ENCODE assay signal across 20 mouse cellular contexts in genomic region chr5:76769014-76769413, GRCm38 (mm10).
DNase-seq lines count a peak whose midpoint lies in the region; ATAC-seq and TF ChIP-seq lines count a peak whose summit lies in the region.
"Had no signal": no experiment of that assay in that cellular context is flagged by ENCODE, and none has a peak within 500 bp of the region (broad histone marks: within the 10 kb centered on the region; RNA-seq: fewer than 3 reads in every experiment).

No protein-coding gene starts in this region.

- peaks cover 3% of the 10 kb centered on the region; the same call in 1 of the 2 replicates for H3K9me3 ChIP-seq in kidney, embryonic 15.5 days (replicated peaks)
- H3K9me3 ChIP-seq in midbrain, embryonic 11.5 days (ENCODE audit: control insufficient read depth, low read length): no peaks in the 10 kb centered on the region
- no peaks in the 10 kb centered on the region for H3K9me3 ChIP-seq in midbrain, embryonic 15.5 days
- H3K9me3 ChIP-seq: embryonic facial prominence, embryonic 15.5 days; limb, embryonic 10.5 days had no signal

- H3K9ac ChIP-seq in kidney, embryonic 15.5 days: no peak overlapping the region
- no peak overlapping the region for H3K9ac ChIP-seq in midbrain, embryonic 11.5 days (ENCODE audit: low read length)
- no peak overlapping the region for H3K9ac ChIP-seq in midbrain, embryonic 15.5 days
- H3K9ac ChIP-seq: embryonic facial prominence, embryonic 15.5 days; heart, embryonic 12.5 days; liver, embryonic 13.5 days; midbrain, embryonic 12.5 days had no signal

- H3K4me2 ChIP-seq in kidney, embryonic 15.5 days: no peak overlapping the region
- H3K4me2 ChIP-seq in midbrain, embryonic 11.5 days: no peak overlapping the region
- no peak overlapping the region for H3K4me2 ChIP-seq in midbrain, embryonic 15.5 days
- H3K4me2 ChIP-seq: embryonic facial prominence, embryonic 15.5 days; heart, embryonic 12.5 days; liver, embryonic 13.5 days; midbrain, embryonic 12.5 days had no signal

- no peaks in the 10 kb centered on the region for H3K27me3 ChIP-seq in kidney, adult 2 months (replicated peaks; ENCODE audit: control insufficient read depth, insufficient read depth, low read length)
- H3K27me3 ChIP-seq in kidney, embryonic 15.5 days: no peaks in the 10 kb centered on the region
- H3K27me3 ChIP-seq in midbrain, embryonic 11.5 days (ENCODE audit: control insufficient read depth, insufficient read depth, low read length): no peaks in the 10 kb centered on the region
- H3K27me3 ChIP-seq in midbrain, embryonic 15.5 days (replicated peaks): no peaks in the 10 kb centered on the region
- H3K27me3 ChIP-seq: embryonic facial prominence, embryonic 15.5 days; heart, embryonic 12.5 days; liver, embryonic 13.5 days; midbrain, embryonic 12.5 days had no signal

- no peak for TF ChIP-seq CTCF in kidney, adult 2 months (conservative IDR thresholded peaks at IDR 0.05; ENCODE audit: insufficient read depth, insufficient read length, low read depth, low read length)

- no peaks in the 10 kb centered on the region for H3K36me3 ChIP-seq in kidney, adult 2 months (ENCODE audit: control insufficient read depth, insufficient read depth, low read length)
- H3K36me3 ChIP-seq in kidney, embryonic 15.5 days: peaks cover 8% of the 10 kb centered on the region
- H3K36me3 ChIP-seq in midbrain, embryonic 11.5 days (ENCODE audit: control insufficient read depth, insufficient read depth, low read length): peaks cover 5% of the 10 kb centered on the region; the same call in 1 of the 2 replicates
- peaks cover 9% of the 10 kb centered on the region; the same call in 1 of the 2 replicates for H3K36me3 ChIP-seq in midbrain, embryonic 15.5 days (replicated peaks)
- H3K36me3 ChIP-seq: embryonic facial prominence, embryonic 15.5 days; heart, embryonic 12.5 days had no signal

- WGBS in kidney, adult 2 months: 71% methylated on average over 3 of the region's 3 CpGs
- WGBS in kidney, embryonic 15.5 days: 75% methylated on average over 3 of the region's 3 CpGs
- WGBS in midbrain, embryonic 11.5 days: 78% methylated on average over 3 of the region's 3 CpGs
- WGBS in midbrain, embryonic 15.5 days: 76% methylated on average over 3 of the region's 3 CpGs

- H3K4me1 ChIP-seq in kidney, adult 2 months (ENCODE audit: control insufficient read depth, insufficient read depth, low read length): no peaks in the 10 kb centered on the region
- peaks cover 14% of the 10 kb centered on the region for H3K4me1 ChIP-seq in kidney, embryonic 15.5 days
- H3K4me1 ChIP-seq in midbrain, embryonic 11.5 days (ENCODE audit: control insufficient read depth, insufficient read depth, low read length): peaks cover 3% of the 10 kb centered on the region; the same call in 1 of the 2 replicates
- peaks cover 12% of the 10 kb centered on the region; the same call in 1 of the 2 replicates for H3K4me1 ChIP-seq in midbrain, embryonic 15.5 days
- H3K4me1 ChIP-seq: heart, embryonic 12.5 days; limb, embryonic 10.5 days; liver, embryonic 13.5 days had no signal

- H3K4me3 ChIP-seq in kidney, adult 2 months (ENCODE audit: insufficient read depth, low read depth, low read length): no peak overlapping the region
- H3K4me3 ChIP-seq in kidney, embryonic 15.5 days (replicated peaks): no peak overlapping the region
- H3K4me3 ChIP-seq in midbrain, embryonic 11.5 days (ENCODE audit: low read depth, low read length): no peak overlapping the region
- no peak overlapping the region for H3K4me3 ChIP-seq in midbrain, embryonic 15.5 days
- H3K4me3 ChIP-seq: embryonic facial prominence, embryonic 15.5 days; heart, embryonic 12.5 days; left cerebral cortex, adult 2 months; limb, embryonic 10.5 days; liver, embryonic 13.5 days; midbrain, embryonic 12.5 days had no signal

- ATAC-seq in kidney, embryonic 15.5 days (replicated peaks; ENCODE audit: low FRiP score): no peak
- no peak for ATAC-seq in midbrain, embryonic 11.5 days (ENCODE audit: low FRiP score)
- no peak for ATAC-seq in midbrain, embryonic 15.5 days (replicated peaks)
- ATAC-seq: hindbrain, embryonic 16.5 days had no signal

- H3K27ac ChIP-seq in kidney, adult 2 months (ENCODE audit: insufficient read depth, low read depth, low read length): no peak overlapping the region
- H3K27ac ChIP-seq in kidney, embryonic 15.5 days: no peak overlapping the region
- H3K27ac ChIP-seq in midbrain, embryonic 11.5 days (ENCODE audit: low read depth, low read length): no peak overlapping the region
- no peak overlapping the region for H3K27ac ChIP-seq in midbrain, embryonic 15.5 days
- H3K27ac ChIP-seq: embryonic facial prominence, embryonic 15.5 days; left cerebral cortex, adult 2 months; limb, embryonic 10.5 days; liver, embryonic 13.5 days; midbrain, embryonic 12.5 days had no signal

- TF ChIP-seq POLR2A in kidney, adult 2 months (IDR thresholded peaks at IDR 0.05; ENCODE audit: low read depth, low read length): no peak

- DNase-seq in kidney, adult 2 months: peak; percentile 11
- peak; percentile 51 for DNase-seq in midbrain, embryonic 11.5 days (ENCODE audit: low spot score, missing footprints)
- DNase-seq in NIH3T3 (ENCODE audit: low read depth): peak; percentile 9
- no peak for DNase-seq in spleen, postnatal 14 days (ENCODE audit: low spot score in 2 of 2)
- DNase-seq in urinary bladder, postnatal 14 days (ENCODE audit: low spot score): no peak
- DNase-seq: adrenal gland, adult 2 months; cerebellum, adult 9-11 months; embryo, embryonic 11 days; gastrocnemius, postnatal 36 days; heart, postnatal 36 days; liver, embryonic 13.5 days; lung, postnatal 36 days had no signal

Comparison
In these comparisons a context has a peak if more than half of its experiments do, and no peak if none do; other contexts are left out.
1. DNase-seq: peak in kidney, adult 2 months (single experiment), midbrain, embryonic 11.5 days (single experiment) and NIH3T3 (single experiment); none in spleen, postnatal 14 days (0 of 2) and urinary bladder, postnatal 14 days (single experiment).